Comparison of ENCODE assay signal across 8 mouse cellular contexts in the genomic region with DNA sequence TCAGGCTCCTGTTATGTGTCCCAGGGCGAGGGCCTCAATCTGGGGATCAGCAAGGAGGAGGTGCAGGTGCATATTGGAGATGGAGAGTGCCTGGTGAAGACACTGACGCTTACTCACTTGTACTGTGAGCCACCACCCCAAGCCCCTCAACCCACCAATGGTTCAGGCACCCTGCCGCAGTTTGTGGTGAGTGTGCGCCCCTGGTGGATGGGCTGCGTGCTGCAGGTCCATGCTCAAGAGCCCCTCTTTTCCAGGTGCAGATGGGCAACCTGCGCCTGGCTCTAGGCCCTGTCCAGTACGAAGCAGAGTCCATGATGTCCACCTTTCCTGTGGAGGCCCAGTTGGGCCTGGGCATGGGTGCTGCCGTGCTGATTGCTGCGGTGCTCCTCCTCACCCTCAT. TPM values are rescaled to one million over a fixed set of nuclear protein-coding genes. Genes with fewer than 3 reads are reported as not detected.
DNase-seq lines count a peak whose midpoint lies in the region; TF ChIP-seq lines count a peak whose summit lies in the region.

No protein-coding gene starts in this region.

- TF ChIP-seq CTCF in cortical plate, adult 2 months (IDR thresholded peaks at IDR 0.05; ENCODE audit: extremely low read depth, insufficient read depth, low read length), result peak; percentile 42
- TF ChIP-seq CTCF in small intestine, adult 2 months (IDR thresholded peaks at IDR 0.05; ENCODE audit: extremely low read depth, insufficient read length, insufficient replicate concordance, low read depth, low read length), result peak; percentile 12; the same call in 1 of the 2 replicates

- no peaks in the 10 kb centered on the region for H3K36me3 ChIP-seq in small intestine, adult 2 months (ENCODE audit: control insufficient read depth, insufficient read depth, low read length)

- intact Hi-C loops in left cerebral cortex, postnatal 4 days (cut with DNase I), result no loop called here

- no peak for TF ChIP-seq POLR2A in cortical plate, adult 2 months (IDR thresholded peaks at IDR 0.05; ENCODE audit: extremely low read depth, insufficient read depth, low read length)
- TF ChIP-seq POLR2A in small intestine, adult 2 months (IDR thresholded peaks at IDR 0.05; ENCODE audit: low read depth, low read length), result no peak

- no peaks in the 10 kb centered on the region for H3K4me1 ChIP-seq in cortical plate, adult 2 months (ENCODE audit: control insufficient read depth, insufficient read depth, low read length)
- H3K4me1 ChIP-seq in small intestine, adult 2 months (ENCODE audit: control insufficient read depth, insufficient read depth, insufficient read length, low read length), result peaks cover 3% of the 10 kb centered on the region; the same call in 1 of the 2 replicates

- WGBS in small intestine, adult 2 months, result 69% methylated on average over 9 of the region's 9 CpGs

- peak; percentile 7 for DNase-seq in cerebellum, adult 9-11 months
- DNase-seq in cerebellum, adult 9-10 months, result no peak
- peak; percentile 14 for DNase-seq in left cerebral cortex, postnatal 4 days
- no peak for DNase-seq in left cerebral cortex, adult 18-20 months (ENCODE audit: low spot score in 2 of 2)
- no peak for DNase-seq in cerebellum, adult 18-20 months
- DNase-seq in c-Kit-positive CD71-positive TER-119-positive erythroid progenitor cells, embryonic 14.5 days (ENCODE audit: low spot score), result no peak

- H3K27ac ChIP-seq in cortical plate, adult 2 months (ENCODE audit: insufficient read depth, low read length), result no peak overlapping the region
- H3K27ac ChIP-seq in small intestine, adult 2 months (ENCODE audit: insufficient read depth, low read depth, low read length), result no peak overlapping the region

- H3K4me3 ChIP-seq in cortical plate, adult 2 months (ENCODE audit: insufficient read depth, low read length), result no peak overlapping the region
- H3K4me3 ChIP-seq in small intestine, adult 2 months (ENCODE audit: low read depth, low read length), result no peak overlapping the region

- no peaks in the 10 kb centered on the region for H3K27me3 ChIP-seq in small intestine, adult 2 months (ENCODE audit: control insufficient read depth, insufficient read depth, low read length)

RNA-seq across cellular contexts. Expression of gene Srpk3, which starts 6.9 kb away (rescaled TPM):
- total RNA-seq in left cerebral cortex, postnatal 4 days (2021), result 1 to 10 TPM; 1.0 to 1.1 TPM
- 10 to 100 TPM in 1 of 2 experiments, 1 to 10 TPM in 1; 4.9 to 10.1 TPM for total RNA-seq in left cerebral cortex, adult 18-20 months (2021)
- 21.1 and 23.5 TPM in 2 replicates for polyA plus RNA-seq in cortical plate, adult 2 months (2012; rRNA removed)
- 3.3 and 4.3 TPM in 2 replicates for polyA plus RNA-seq in small intestine, adult 2 months (2012; rRNA removed)

RNA-seq across cellular contexts. Expression of gene Plxnb3, which starts 10.4 kb away (rescaled TPM):
- 1 to 10 TPM; 1.4 to 1.7 TPM for total RNA-seq in left cerebral cortex, postnatal 4 days (2021)
- 1 to 10 TPM; 7.7 to 7.9 TPM for total RNA-seq in left cerebral cortex, adult 18-20 months (2021)
- polyA plus RNA-seq in cortical plate, adult 2 months (2012; rRNA removed), result 17.3 and 20.3 TPM in 2 replicates
- 0.22 and 0.38 TPM in 2 replicates for polyA plus RNA-seq in small intestine, adult 2 months (2012; rRNA removed)

RNA-seq across cellular contexts. Expression of gene Idh3g, which starts 19.4 kb away (rescaled TPM):
- total RNA-seq in left cerebral cortex, postnatal 4 days (2021), result 100 to 1,000 TPM; 118 to 127 TPM
- total RNA-seq in left cerebral cortex, adult 18-20 months (2021), result 100 to 1,000 TPM; 187 to 203 TPM
- 609 and 638 TPM in 2 replicates for polyA plus RNA-seq in cortical plate, adult 2 months (2012; rRNA removed)
- polyA plus RNA-seq in small intestine, adult 2 months (2012; rRNA removed), result 177 and 266 TPM in 2 replicates

RNA-seq across cellular contexts. Expression of gene Ssr4, which starts 19.6 kb away (rescaled TPM):
- 100 to 1,000 TPM; 100 to 104 TPM for total RNA-seq in left cerebral cortex, postnatal 4 days (2021)
- 10 to 100 TPM; 75.0 to 88.2 TPM for total RNA-seq in left cerebral cortex, adult 18-20 months (2021)
- polyA plus RNA-seq in cortical plate, adult 2 months (2012; rRNA removed), result 148 and 151 TPM in 2 replicates
- polyA plus RNA-seq in small intestine, adult 2 months (2012; rRNA removed), result 190 and 210 TPM in 2 replicates

RNA-seq across cellular contexts. Expression of gene Abcd1, which starts 50.9 kb away (rescaled TPM):
- total RNA-seq in left cerebral cortex, postnatal 4 days (2021), result 10 to 100 TPM; 16.8 to 16.9 TPM
- total RNA-seq in left cerebral cortex, adult 18-20 months (2021), result 10 to 100 TPM; 10.2 to 12.3 TPM
- 16.6 and 16.9 TPM in 2 replicates for polyA plus RNA-seq in cortical plate, adult 2 months (2012; rRNA removed)
- 49.3 and 99.9 TPM in 2 replicates for polyA plus RNA-seq in small intestine, adult 2 months (2012; rRNA removed)

Comparison
In these comparisons a context has a peak if more than half of its experiments do, and no peak if none do; other contexts are left out.
1. DNase-seq: peak in cerebellum, adult 9-11 months (single experiment) and left cerebral cortex, postnatal 4 days (single experiment); none in cerebellum, adult 9-10 months (single experiment), left cerebral cortex, adult 18-20 months (0 of 2), cerebellum, adult 18-20 months (0 of 2) and c-Kit-positive CD71-positive TER-119-positive erythroid progenitor cells, embryonic 14.5 days (single experiment).